Mouse (Mus musculus): ENCODE data around the gene Podxl.
"Not testable (repeated sequence)": the region's sequence is repeated elsewhere in the genome, so short reads cannot be mapped to it uniquely, and the experiment has no call there.

The Podxl gene

GRCm38 (mm10) chr6:31564901-31565391 lies 1.2 kb upstream of the Podxl start:
- no peak for DNase-seq

- no peak for DNase-seq
These were observed 376 bp upstream of the Podxl start for GRCm38 (mm10) chr6:31564182-31564531.

GRCm38 (mm10) chr6:31562371-31563080 lies 1.3 kb downstream of the Podxl start:
- DNase-seq, result no peak

- DNase-seq, result not testable (repeated sequence)
These were observed 1.8 kb downstream of the Podxl start for GRCm38 (mm10) chr6:31561948-31562347.

GRCm38 (mm10) chr6:31560138-31560959 lies 3.4 kb downstream of the Podxl start:
- DNase-seq, result no peak

GRCm38 (mm10) chr6:31556460-31557100 lies 7.2 kb downstream of the Podxl start:
- DNase-seq, result no peak

GRCm38 (mm10) chr6:31550876-31551532 lies 12.8 kb downstream of the Podxl start:
- DNase-seq, result no peak

GRCm38 (mm10) chr6:31549361-31550051 lies 14.3 kb downstream of the Podxl start:
- DNase-seq, result no peak

- no peak for DNase-seq
These were observed 19.5 kb downstream of the Podxl start for GRCm38 (mm10) chr6:31544318-31544717.

- no peak for DNase-seq
These were observed 23.8 kb downstream of the Podxl start for GRCm38 (mm10) chr6:31540018-31540417.

- DNase-seq, result no peak
These were observed 25.7 kb downstream of the Podxl start for GRCm38 (mm10) chr6:31538112-31538511.

- no peak for DNase-seq
These were observed 26.6 kb downstream of the Podxl start for GRCm38 (mm10) chr6:31537193-31537592.

- DNase-seq, result no peak
These were observed 29.1 kb downstream of the Podxl start for GRCm38 (mm10) chr6:31534705-31535104.

- DNase-seq, result no peak
These were observed 31.9 kb downstream of the Podxl start for GRCm38 (mm10) chr6:31531880-31532279.

GRCm38 (mm10) chr6:31528339-31528738 lies 35.4 kb downstream of the Podxl start:
- no peak for DNase-seq

GRCm38 (mm10) chr6:31527897-31528296 lies 35.9 kb downstream of the Podxl start:
- peak; percentile 35 for DNase-seq

GRCm38 (mm10) chr6:31526929-31527328 lies 36.9 kb downstream of the Podxl start:
- DNase-seq, result no peak

GRCm38 (mm10) chr6:31525231-31525900 lies 38.4 kb downstream of the Podxl start:
- DNase-seq, result peak; percentile 48

GRCm38 (mm10) chr6:31524647-31525046 lies 39.1 kb downstream of the Podxl start:
- DNase-seq, result no peak

GRCm38 (mm10) chr6:31524121-31524520 lies 39.7 kb downstream of the Podxl start:
- no peak for DNase-seq

- DNase-seq, result no peak
These were observed 40.1 kb downstream of the Podxl start for GRCm38 (mm10) chr6:31523657-31524056.

GRCm38 (mm10) chr6:31523039-31523438 lies 40.7 kb downstream of the Podxl start:
- DNase-seq, result no peak
